Mouse (Mus musculus) heart, adult 18-20 months (tissue): ENCODE results near the gene Jade1. TPM values are rescaled to one million over a fixed set of nuclear protein-coding genes. Genes with fewer than 3 reads are reported as not detected.

ENCODE experiments used
- DNase-seq, 2 experiments: peaks; one replicate each; pipeline ENCODE4 v3.0.0; 2021 to 2022; ENCODE audit warnings: mixed read lengths in 1 of 2
- total RNA-seq, 2 experiments: library from RNA; stranded (reverse); gene quantifications; 2 replicates each; pipeline ENCODE4 v1.2.3; 2021

The Jade1 gene
- total RNA-seq, 2 experiments from 2014 or later, result 28.5 to 32.3 TPM

- DNase-seq, result no peak
Measured at GRCm38 (mm10) chr3:41577240-41577639, 21.7 kb downstream of the Jade1 start.

DNA sequence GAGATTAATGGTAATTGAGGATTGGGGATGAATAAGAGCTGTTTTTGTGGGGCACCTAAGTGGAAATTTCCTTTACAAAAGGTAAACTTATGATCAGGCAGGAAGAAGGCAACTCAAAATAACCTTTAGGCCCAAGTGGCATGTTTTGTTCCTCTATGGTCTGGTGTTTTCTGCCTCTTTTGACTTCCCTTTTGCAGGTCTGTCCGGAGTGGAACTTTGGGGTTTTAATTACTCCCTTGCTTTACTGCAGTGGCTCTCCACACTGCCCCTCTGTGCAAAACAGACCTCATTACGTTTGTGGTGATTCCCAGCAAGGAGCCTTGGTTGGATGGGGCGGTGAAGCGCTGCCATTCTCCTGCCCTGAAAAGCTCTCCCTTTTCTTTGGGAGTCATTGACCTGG is 24.3 kb downstream of the Jade1 start:
- no peak for DNase-seq

DNA sequence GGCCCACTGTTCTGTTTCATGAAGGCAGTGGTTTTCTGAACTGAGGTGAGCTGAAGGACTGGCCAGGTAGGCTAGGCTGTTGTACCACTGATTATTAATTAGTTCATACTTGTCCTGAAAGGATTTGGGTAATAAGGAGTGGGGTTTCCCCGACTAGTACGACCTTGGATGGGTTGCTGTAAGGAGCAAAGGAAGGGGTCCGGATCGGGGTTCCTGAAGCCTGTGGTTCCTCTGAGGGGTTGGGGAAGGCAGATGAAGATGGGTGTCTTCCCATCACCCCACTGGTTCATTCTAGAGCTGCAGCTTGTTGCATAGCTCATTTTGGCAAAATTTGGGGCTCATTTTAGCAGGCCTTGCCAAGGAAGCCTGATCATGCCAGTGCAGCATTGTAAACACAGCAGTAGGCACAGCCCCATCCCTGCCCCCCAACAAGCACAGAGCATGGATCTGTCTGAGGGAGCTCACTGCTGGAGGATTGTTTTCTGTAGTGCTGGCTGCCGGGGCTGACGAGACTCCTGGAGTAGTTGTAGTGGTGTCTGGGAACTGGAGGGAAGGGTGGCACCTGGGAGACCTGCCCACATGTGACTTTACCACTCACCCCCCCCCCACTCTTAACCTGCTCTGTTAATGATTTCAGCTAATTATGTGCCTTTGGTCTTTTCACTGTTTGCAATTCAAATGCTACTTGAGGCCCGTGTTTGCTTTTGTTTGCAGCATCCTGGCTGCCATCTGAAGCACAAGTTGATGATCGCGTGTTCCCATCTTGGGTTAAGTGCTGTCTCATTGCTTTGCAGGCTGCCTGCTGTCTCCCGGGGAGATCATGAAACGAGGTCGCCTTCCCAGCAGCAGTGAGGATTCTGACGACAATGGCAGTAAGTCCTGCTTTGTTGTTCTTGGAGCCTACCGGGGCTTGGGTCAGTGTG is 25.1 kb downstream of the Jade1 start:
- no peak for DNase-seq

DNA sequence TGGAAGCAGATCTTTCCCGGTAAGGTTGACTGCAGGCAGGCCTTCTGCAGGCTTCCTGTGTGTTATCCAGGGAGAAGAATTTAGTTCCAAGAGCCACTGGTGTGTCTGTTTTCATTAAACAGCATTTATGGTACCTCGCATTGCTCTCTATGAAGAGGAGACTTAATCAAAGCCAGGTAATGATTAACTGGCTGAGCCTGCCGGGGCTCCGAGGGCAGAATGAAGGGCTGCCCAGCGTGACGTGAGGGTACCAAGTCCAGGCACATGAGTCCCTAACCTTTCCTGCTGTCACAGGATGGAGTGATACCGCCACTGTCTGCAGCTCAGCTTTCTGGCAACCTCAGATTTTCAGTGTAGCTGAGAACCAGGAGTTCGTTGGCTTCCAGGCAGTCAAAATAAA is 25.9 kb downstream of the Jade1 start:
- no peak for DNase-seq

DNA sequence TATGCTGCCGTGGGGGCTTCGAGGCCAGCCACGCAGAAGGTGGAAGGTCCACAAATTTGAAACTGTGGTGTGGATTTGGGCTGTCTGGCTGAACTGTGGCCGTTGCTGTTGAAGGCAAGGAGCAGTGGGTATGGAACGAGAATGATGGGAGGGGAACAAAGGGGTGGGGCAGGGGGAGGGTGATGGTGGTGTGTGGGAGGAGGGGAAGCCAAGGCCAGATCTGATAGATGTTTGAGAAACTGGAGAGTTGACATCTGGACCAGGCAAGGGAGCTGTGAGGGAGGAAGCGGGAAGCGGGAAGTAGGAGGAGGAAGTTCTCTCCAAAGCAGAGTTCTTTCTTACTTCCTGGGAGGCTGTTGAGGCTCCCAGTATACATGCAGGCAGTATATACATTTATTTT is 26.7 kb downstream of the Jade1 start:
- no peak for DNase-seq

- no peak for DNase-seq
Measured at GRCm38 (mm10) chr3:41583092-41583491, 27.6 kb downstream of the Jade1 start.

- peak; percentile 47 to 68 for DNase-seq
Measured at GRCm38 (mm10) chr3:41583621-41584020, 28.1 kb downstream of the Jade1 start.

GRCm38 (mm10) chr3:41585548-41585947 is 30.0 kb downstream of the Jade1 start:
- no peak for DNase-seq

- DNase-seq, result no peak
Measured at GRCm38 (mm10) chr3:41586330-41586729, 30.8 kb downstream of the Jade1 start.

DNA sequence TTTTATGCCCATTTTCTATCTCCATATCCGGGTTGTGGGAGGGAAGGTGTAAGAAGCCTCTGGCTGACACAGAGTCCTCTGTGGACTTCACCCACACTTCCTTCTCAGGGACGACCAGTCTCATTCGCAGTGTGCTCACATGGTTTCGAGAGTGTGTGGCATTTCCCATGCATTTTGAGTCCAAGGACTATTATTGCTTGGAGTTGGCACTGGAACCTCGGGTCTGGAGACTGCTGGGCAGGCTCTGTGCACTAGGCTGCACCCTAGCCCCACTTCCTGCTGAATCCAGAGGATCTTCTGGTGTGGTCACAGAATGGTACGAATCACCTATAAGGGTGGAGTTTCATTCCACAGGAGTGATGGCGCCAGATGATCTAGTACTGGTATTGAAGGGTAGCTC is 31.4 kb downstream of the Jade1 start:
- DNase-seq, result peak; percentile 41 to 53

- DNase-seq, result peak; percentile 59 to 75
Measured at GRCm38 (mm10) chr3:41587588-41587987, 32.1 kb downstream of the Jade1 start.

DNA sequence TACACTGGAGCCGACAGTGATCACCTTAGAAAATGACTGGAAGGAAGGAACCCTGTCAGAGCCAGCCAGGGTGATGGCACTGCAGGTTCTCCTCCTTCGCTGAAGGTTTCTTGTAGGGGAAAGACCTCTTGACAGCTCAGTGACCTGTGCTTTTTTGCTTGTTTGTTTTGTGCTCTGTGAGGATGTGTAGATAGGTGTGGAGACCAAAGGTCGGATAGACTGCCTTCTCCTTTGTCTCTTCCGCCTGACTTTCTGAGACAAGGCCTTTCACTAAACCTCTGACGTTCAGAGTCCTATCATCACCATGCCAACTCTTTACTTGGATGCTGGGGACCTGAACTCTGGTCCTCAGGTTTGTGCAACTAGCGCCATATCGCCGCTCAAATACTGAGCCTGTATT is 33.0 kb downstream of the Jade1 start:
- DNase-seq, result no peak

- peak in 1 of 2 experiments; percentile 21 for DNase-seq
Measured at GRCm38 (mm10) chr3:41589246-41589914, 33.8 kb downstream of the Jade1 start.

- peak in 1 of 2 experiments; percentile 19 for DNase-seq
Measured at GRCm38 (mm10) chr3:41589988-41590387, 34.5 kb downstream of the Jade1 start.

- DNase-seq, result peak; percentile 58 to 59
Measured at GRCm38 (mm10) chr3:41590695-41591559, 35.4 kb downstream of the Jade1 start.

DNA sequence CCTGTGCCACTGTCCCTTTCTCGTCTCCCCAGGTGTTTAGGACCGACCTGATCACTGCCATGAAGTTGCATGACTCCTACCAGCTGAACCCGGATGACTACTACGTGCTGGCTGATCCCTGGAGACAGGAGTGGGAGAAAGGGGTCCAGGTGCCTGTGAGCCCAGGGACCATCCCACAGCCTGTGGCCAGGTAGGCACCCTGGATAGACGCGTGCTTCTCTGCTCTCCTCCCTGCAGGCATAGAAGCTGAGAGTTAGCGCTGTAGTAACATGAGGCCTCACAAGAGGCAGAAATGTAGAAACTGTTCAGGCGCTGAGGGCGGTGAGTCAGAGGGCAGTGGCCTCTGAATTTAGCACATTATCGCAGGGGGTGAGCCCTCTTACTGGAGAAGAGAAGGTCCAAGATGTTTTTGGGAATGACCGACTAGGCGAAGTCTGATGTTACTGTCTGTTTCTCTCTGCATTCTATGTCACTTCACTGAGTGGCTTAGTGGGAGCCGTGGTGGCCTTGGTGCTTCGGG is 36.2 kb downstream of the Jade1 start:
- no peak for DNase-seq

DNA sequence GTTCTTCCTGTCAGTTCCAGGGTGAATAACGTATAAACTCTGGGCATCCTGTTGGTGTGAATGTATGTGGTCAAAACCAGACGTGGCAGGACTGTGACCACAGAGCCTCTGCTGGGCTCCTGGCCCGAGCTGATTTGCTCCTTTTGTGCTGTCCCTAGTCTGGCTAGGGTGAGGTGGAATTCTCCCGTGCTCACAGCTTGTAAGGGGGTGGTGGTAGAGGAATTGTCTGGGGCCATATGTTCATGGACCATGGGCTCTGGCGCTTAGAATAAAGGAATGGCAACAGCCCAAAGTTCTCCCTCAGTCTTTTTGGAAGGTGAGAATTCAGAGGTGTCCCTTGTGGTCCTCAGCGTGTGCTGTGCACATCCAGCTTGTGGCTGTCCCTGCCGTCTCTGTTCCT is 37.3 kb downstream of the Jade1 start:
- no peak for DNase-seq

DNA sequence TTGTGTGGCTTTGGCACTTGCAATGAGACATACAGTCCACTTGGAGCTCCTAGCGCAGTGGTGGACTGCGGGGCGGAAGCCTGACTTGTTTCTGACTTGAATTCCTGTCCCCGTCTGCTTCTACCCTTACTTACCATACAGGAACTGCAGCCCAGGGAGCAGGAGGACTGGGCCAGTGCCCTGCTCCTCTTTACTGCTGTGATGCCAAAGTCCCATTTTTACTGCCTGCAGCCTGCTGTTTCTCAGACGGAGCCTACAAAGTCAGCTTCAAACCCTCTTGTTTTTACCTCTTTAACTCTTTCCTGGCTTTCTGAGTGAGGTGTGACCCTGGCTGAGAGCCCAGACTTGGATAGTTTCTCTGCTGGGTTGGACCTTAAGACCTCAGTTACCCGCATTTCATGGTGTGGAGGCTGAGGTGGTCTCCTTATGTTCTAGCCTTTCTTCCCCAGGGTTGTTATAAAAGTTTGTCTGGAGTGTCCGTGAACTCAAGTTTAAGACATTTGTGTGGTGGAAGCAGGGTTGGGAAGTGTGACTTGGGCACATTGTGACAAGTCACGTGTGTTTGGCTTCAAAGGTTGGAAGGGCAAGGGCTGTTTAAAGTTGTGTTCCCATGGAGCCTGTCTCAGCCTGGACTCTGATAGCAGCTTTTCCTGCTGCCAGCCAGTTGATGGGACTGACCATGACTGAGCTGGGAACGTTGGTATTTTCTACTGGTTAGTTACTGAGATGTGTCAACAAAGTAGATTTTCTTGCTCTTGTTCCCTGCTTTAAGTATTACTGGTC is 38.8 kb downstream of the Jade1 start:
- peak; percentile 45 to 55 for DNase-seq

DNA sequence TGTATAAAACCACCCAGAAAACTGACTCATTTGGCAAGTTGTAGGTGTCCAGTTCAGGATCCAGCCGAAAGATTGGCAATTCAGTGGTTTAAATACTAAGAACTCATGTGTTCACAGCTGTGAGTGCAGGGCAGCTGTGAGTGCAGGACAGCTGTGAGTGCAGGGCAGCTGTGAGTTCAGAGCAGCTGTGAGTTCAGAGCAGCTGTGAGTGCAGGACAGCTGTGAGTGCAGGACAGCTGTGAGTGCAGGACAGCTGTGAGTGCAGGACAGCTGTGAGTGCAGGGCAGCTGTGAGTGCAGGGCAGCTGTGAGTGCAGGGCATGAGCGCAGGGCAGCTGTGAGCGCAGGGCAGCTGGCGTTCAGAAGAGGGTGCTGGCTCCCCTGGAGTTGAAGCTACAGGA is 39.5 kb downstream of the Jade1 start:
- no peak for DNase-seq

- no peak for DNase-seq
Measured at GRCm38 (mm10) chr3:41597036-41597435, 41.5 kb downstream of the Jade1 start.

DNA sequence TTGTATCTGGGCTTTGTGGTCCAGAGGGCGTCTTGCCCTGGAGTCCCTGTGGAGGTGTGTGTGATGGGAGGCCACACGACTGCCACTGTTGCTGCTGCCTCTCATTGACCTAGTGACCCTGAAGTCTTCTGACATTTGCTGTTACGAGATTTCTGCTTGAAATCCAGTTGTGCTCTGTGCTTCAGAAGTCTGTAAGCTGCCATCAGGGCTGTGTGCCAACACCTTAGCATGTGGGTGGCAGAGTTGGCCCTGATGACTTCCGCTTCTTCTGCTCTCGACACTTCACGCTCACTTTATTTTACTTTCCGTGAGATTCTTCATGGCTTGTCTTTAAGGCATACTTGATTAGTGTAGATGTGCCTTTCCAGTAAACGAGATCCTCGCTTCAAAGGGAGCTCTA is 42.9 kb downstream of the Jade1 start:
- DNase-seq, result no peak
